Mouse (Mus musculus): ENCODE data around the gene Trip4. TPM values are rescaled to one million over a fixed set of nuclear protein-coding genes. Genes with fewer than 3 reads are reported as not detected.
A peak's percentile ranks its signal among the peaks of the same experiment; 100 is the strongest.

Gene Trip4
- polyA plus RNA-seq, 1 experiment from 2014 or later: 17.6 TPM

DNA sequence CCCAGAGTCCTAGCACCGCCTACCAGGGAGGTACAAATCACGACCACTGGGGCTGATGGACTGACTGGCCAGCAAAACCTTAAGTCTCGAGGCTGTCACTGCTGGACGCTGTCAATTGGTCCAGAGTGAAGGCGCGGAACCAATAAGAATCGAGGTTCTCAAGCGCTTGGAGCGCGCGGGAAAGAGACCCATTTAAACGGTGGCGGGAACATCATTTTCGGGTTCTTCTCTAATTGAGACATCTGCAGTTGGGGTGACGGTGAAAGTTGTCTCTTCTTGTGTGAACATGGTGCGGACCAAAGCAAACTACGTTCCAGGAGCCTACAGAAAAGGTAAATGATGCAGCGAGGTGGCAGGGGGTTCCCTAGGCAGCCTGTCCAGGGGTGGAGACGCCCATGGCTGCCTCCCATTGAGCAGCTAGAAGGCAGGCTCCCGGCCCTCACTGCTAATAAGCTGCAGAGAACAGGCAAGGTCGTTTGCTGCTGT lies 18.4 kb downstream of the Trip4 start, which contains the start of gene Pclaf:
Gene Pclaf (plus strand): TSS at position 95 of the 486 bp plus-strand sequence.
- Histone ChIP-seq H3K4me3 (ENCODE audit: low read depth, low read length) (peak within 1 kb of the TSS; percentile 41), H3K27ac (ENCODE audit: low read length) (no peak within 1 kb of the TSS), H3K9me3 (ENCODE audit: low read length) (no peaks in the 10 kb centered on the region), H3K9ac (replicated peaks; ENCODE audit: low read depth) (0 out of 2 replicates have a peak within 1 kb of the TSS, but pooled peaks have one; percentile 12), H3K36me3 (ENCODE audit: insufficient read depth, low read length) (no peaks in the 10 kb centered on the region), H3K4me2 (replicated peaks; ENCODE audit: low read depth, low read length) (peak within 1 kb of the TSS; percentile 77), H3K4me1 (ENCODE audit: insufficient read depth, low read depth, low read length) (no peaks in the 10 kb centered on the region), H3K27me3 (replicated peaks; ENCODE audit: insufficient read depth, low read length) (no peaks in the 10 kb centered on the region)
- WGBS: under 1% methylated on average over 21 of the region's 21 CpGs
- ATAC-seq (peak; percentile 99), DNase-seq (ENCODE audit: low spot score) (peak; percentile 92)
- TF ChIP-seq CTCF (IDR thresholded peaks at IDR 0.05) (no peak), EP300 (IDR thresholded peaks at IDR 0.05) (no peak)

- H3K27me3 ChIP-seq (replicated peaks; ENCODE audit: insufficient read depth, low read length): no peaks in the 10 kb centered on the region
- H3K36me3 ChIP-seq (ENCODE audit: insufficient read depth, low read length): no peaks in the 10 kb centered on the region
- WGBS: under 1% methylated on average over 37 of the region's 37 CpGs
- H3K4me1 ChIP-seq (ENCODE audit: insufficient read depth, low read depth, low read length): no peaks in the 10 kb centered on the region
- H3K9ac ChIP-seq (replicated peaks; ENCODE audit: low read depth): peak overlapping the region; percentile 71
- peak overlapping the region; percentile 84 for H3K27ac ChIP-seq (ENCODE audit: low read length)
- peak overlapping the region; percentile 61 for H3K4me3 ChIP-seq (ENCODE audit: low read depth, low read length)
- ATAC-seq (peak; percentile 99), DNase-seq (ENCODE audit: low spot score) (peak; percentile 97)
- H3K9me3 ChIP-seq (ENCODE audit: low read length): no peaks in the 10 kb centered on the region
- H3K4me2 ChIP-seq (replicated peaks; ENCODE audit: low read depth, low read length): peak overlapping the region; percentile 54
- TF ChIP-seq EP300 (IDR thresholded peaks at IDR 0.05) (no peak), CTCF (IDR thresholded peaks at IDR 0.05) (peak; percentile 40)
These were observed 23.9 kb downstream of the Trip4 start for GRCm38 (mm10) chr9:65884564-65885315.

DNA sequence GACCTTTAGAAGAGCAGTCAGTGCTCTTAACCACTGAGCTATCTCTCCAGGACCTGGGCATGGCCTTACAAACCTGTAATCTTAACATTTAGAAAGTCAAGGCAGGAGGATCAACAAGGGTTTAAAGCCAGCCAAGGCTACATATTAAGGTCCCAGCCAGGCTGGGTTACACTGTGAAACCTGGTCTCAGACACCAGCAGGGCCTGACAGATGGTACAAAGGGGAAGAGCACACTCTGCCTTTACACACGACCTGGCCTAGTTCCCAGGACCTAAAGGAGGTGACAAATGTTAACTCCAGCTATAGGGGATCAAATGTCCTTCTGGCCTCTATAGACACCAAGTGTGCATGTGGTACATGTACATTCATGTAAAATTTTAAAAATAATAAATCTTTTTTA lies 48.9 kb downstream of the Trip4 start:
- 48% methylated on average over 1 of the region's 1 CpGs for WGBS
- Histone ChIP-seq H3K4me1 (ENCODE audit: insufficient read depth, low read depth, low read length) (no peaks in the 10 kb centered on the region), H3K4me3 (ENCODE audit: low read depth, low read length) (no peak overlapping the region), H3K27me3 (replicated peaks; ENCODE audit: insufficient read depth, low read length) (no peaks in the 10 kb centered on the region), H3K27ac (ENCODE audit: low read length) (no peak overlapping the region), H3K9ac (replicated peaks; ENCODE audit: low read depth) (no peak overlapping the region), H3K36me3 (ENCODE audit: insufficient read depth, low read length) (peaks cover 26% of the 10 kb centered on the region), H3K4me2 (replicated peaks; ENCODE audit: low read depth, low read length) (no peak overlapping the region), H3K9me3 (ENCODE audit: low read length) (no peaks in the 10 kb centered on the region)
- ATAC-seq (no peak), DNase-seq (ENCODE audit: low spot score) (no peak)
- TF ChIP-seq EP300 (IDR thresholded peaks at IDR 0.05) (no peak), CTCF (IDR thresholded peaks at IDR 0.05) (no peak)

GRCm38 (mm10) chr9:65850203-65850602 lies 58.4 kb downstream of the Trip4 start:
- Histone ChIP-seq H3K4me1 (ENCODE audit: insufficient read depth, low read depth, low read length) (no peaks in the 10 kb centered on the region), H3K9ac (replicated peaks; ENCODE audit: low read depth) (no peak overlapping the region), H3K9me3 (ENCODE audit: low read length) (no peaks in the 10 kb centered on the region), H3K27me3 (replicated peaks; ENCODE audit: insufficient read depth, low read length) (no peaks in the 10 kb centered on the region), H3K4me3 (ENCODE audit: low read depth, low read length) (no peak overlapping the region), H3K27ac (ENCODE audit: low read length) (no peak overlapping the region), H3K36me3 (ENCODE audit: insufficient read depth, low read length) (peaks cover 14% of the 10 kb centered on the region; the same call in 1 of the 2 replicates), H3K4me2 (replicated peaks; ENCODE audit: low read depth, low read length) (no peak overlapping the region)
- ATAC-seq: no peak
- WGBS: 12% methylated on average over 1 of the region's 1 CpGs
- peak; percentile 80 for DNase-seq (ENCODE audit: low spot score)
- TF ChIP-seq CTCF (IDR thresholded peaks at IDR 0.05) (peak; percentile 48), EP300 (IDR thresholded peaks at IDR 0.05) (no peak)

- ATAC-seq (peak; percentile 41), DNase-seq (ENCODE audit: low spot score) (peak; percentile 72)
- no peaks in the 10 kb centered on the region for H3K9me3 ChIP-seq (ENCODE audit: low read length)
- no peak overlapping the region for H3K4me2 ChIP-seq (replicated peaks; ENCODE audit: low read depth, low read length)
- no peak overlapping the region for H3K27ac ChIP-seq (ENCODE audit: low read length)
- H3K4me3 ChIP-seq (ENCODE audit: low read depth, low read length): no peak overlapping the region
- TF ChIP-seq CTCF (IDR thresholded peaks at IDR 0.05) (no peak), EP300 (IDR thresholded peaks at IDR 0.05) (0 out of 2 replicates have a peak, but pooled peaks have one; percentile 31)
- 0 out of 2 replicates have a peak, but pooled peaks cover 5% of the 10 kb centered on the region for H3K36me3 ChIP-seq (ENCODE audit: insufficient read depth, low read length)
- no peaks in the 10 kb centered on the region for H3K27me3 ChIP-seq (replicated peaks; ENCODE audit: insufficient read depth, low read length)
- H3K9ac ChIP-seq (replicated peaks; ENCODE audit: low read depth): no peak overlapping the region
- 0 out of 2 replicates have a peak, but pooled peaks cover 3% of the 10 kb centered on the region for H3K4me1 ChIP-seq (ENCODE audit: insufficient read depth, low read depth, low read length)
These were observed 60.4 kb downstream of the Trip4 start for GRCm38 (mm10) chr9:65848154-65848553.

DNA sequence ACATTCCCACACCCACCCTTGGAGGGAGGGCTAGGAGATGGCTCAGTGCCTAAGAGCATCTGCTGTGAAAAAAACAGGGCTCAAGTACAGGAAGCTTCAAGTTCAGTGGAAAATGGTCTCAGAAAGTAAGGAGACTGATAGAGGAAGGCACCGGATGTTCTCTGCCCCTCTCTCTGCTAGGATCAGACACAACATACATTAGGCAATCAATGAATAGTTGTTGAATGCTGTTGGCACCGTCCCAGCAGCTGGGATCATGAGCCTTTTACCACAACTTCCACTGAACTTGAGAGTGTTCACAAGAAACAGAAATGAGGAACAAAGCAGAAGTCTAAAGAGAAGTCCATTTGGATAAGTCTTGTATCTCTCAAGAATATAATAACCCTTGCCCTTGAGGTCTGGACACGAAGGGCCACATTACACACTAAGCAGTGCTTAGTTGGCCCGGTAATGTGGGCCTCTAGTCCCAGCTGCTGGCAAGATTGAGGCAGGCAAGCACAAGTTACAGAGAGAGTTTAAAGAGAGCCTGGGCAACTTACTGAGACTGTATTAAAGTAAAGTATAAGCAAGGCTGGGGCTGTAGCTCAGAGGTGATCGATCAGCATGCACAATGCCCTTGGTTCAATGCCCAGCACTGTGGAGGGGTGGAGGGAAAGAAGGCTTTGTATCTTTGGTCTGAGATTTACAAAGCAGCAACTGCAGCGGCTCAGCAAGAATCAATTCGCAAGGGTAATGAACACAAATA lies 64.0 kb downstream of the Trip4 start:
- ATAC-seq: peak; percentile 53
- TF ChIP-seq EP300 (IDR thresholded peaks at IDR 0.05) (no peak), CTCF (IDR thresholded peaks at IDR 0.05) (no peak)
- H3K36me3 ChIP-seq (ENCODE audit: insufficient read depth, low read length): no peaks in the 10 kb centered on the region
- no peaks in the 10 kb centered on the region for H3K27me3 ChIP-seq (replicated peaks; ENCODE audit: insufficient read depth, low read length)
- no peak overlapping the region for H3K4me2 ChIP-seq (replicated peaks; ENCODE audit: low read depth, low read length)
- peak overlapping the region; percentile 44 for H3K27ac ChIP-seq (ENCODE audit: low read length)
- 0 out of 2 replicates have a peak, but pooled peaks cover 3% of the 10 kb centered on the region for H3K4me1 ChIP-seq (ENCODE audit: insufficient read depth, low read depth, low read length)
- peak; percentile 76 for DNase-seq (ENCODE audit: low spot score)
- no peak overlapping the region for H3K9ac ChIP-seq (replicated peaks; ENCODE audit: low read depth)
- H3K4me3 ChIP-seq (ENCODE audit: low read depth, low read length): no peak overlapping the region
- WGBS: 69% methylated on average over 7 of the region's 7 CpGs
- H3K9me3 ChIP-seq (ENCODE audit: low read length): no peaks in the 10 kb centered on the region

All from lung, postnatal 0 days (tissue).